Mouse (Mus musculus) lung, embryonic 14.5 days (tissue): Measurements from ENCODE around the gene Rere. TPM values are rescaled to one million over a fixed set of nuclear protein-coding genes. Genes with fewer than 3 reads are reported as not detected.
"Not testable (repeated sequence)": the region's sequence is repeated elsewhere in the genome, so short reads cannot be mapped to it uniquely, and the experiment has no call there.

ENCODE experiments used
- ATAC-seq: fragments of 200-750 bp; cut with Nextera tagmentation; 2 replicates; pipeline ENCODE4 v1.8.0; 2017; ENCODE audit warnings: mild to moderate bottlenecking, moderate TSS enrichment, moderate library complexity; ENCODE audit not compliant: insufficient read depth
- DNase-seq: peaks from one replicate; pipeline ENCODE4 v3.0.0-alpha.2; 2015
- H3K27ac ChIP-seq: fragments of 300-500 bp; sonication (generic); 2 replicates; pipeline ENCODE4 v1.5.1; 2014; ENCODE audit warnings: low read depth, mild to moderate bottlenecking, moderate library complexity
- H3K27me3 ChIP-seq: fragments of 300-500 bp; sonication (generic); 2 replicates; pipeline ENCODE4 v1.6.1; 2014; ENCODE audit warnings: low read length, control low read depth; ENCODE audit not compliant: insufficient read depth
- H3K36me3 ChIP-seq: fragments of 300-500 bp; sonication (generic); 2 replicates; pipeline ENCODE4 v1.6.1; 2014; ENCODE audit warnings: control low read depth; ENCODE audit not compliant: insufficient read depth
- H3K4me1 ChIP-seq: fragments of 300-500 bp; sonication (generic); 2 replicates; pipeline ENCODE4 v1.6.1; 2014; ENCODE audit warnings: antibody characterized with exemption, control low read depth; ENCODE audit not compliant: insufficient read depth
- H3K4me2 ChIP-seq: fragments of 300-500 bp; sonication (generic); 2 replicates; pipeline ENCODE4 v1.6.1; 2014; ENCODE audit warnings: mild to moderate bottlenecking
- H3K4me3 ChIP-seq: fragments of 300-500 bp; sonication (generic); 2 replicates; pipeline ENCODE4 v1.5.1; 2014; ENCODE audit warnings: low read depth, low read length
- H3K9ac ChIP-seq: fragments of 300-500 bp; sonication (generic); 2 replicates; pipeline ENCODE4 v1.6.1; 2014
- H3K9me3 ChIP-seq: fragments of 300-500 bp; sonication (generic); 2 replicates; pipeline ENCODE4 v1.6.1; 2016; ENCODE audit warnings: low read depth, low read length, control low read depth
- CTCF ChIP-seq: IDR thresholded peaks from 2 replicates; pipeline ENCODE4 v1.5.1; 2016; ENCODE audit warnings: antibody characterized with exemption, low read depth
- WGBS: fragments of 180-500 bp; shearing (Covaris S2); extraction: QIAGEN DNeasy Blood & Tissue Kit; methylation state at CpG from one replicate; pipeline ENCODE4 v1.1.7; 2014; 5-methylcytosine and 5-hydroxymethylcytosine counted together
- polyA plus RNA-seq: library from polyadenylated mRNA; unstranded; fragments of >200 nt; fragmentation: Nextera tagmentation; extraction: Ambion mirVana; gene quantifications from 2 replicates; pipeline ENCODE4 v1.2.1, GENCODE M21; 2014

Gene Rere
- polyA plus RNA-seq, 1 experiment from 2014 or later, result 41.5 TPM

DNA sequence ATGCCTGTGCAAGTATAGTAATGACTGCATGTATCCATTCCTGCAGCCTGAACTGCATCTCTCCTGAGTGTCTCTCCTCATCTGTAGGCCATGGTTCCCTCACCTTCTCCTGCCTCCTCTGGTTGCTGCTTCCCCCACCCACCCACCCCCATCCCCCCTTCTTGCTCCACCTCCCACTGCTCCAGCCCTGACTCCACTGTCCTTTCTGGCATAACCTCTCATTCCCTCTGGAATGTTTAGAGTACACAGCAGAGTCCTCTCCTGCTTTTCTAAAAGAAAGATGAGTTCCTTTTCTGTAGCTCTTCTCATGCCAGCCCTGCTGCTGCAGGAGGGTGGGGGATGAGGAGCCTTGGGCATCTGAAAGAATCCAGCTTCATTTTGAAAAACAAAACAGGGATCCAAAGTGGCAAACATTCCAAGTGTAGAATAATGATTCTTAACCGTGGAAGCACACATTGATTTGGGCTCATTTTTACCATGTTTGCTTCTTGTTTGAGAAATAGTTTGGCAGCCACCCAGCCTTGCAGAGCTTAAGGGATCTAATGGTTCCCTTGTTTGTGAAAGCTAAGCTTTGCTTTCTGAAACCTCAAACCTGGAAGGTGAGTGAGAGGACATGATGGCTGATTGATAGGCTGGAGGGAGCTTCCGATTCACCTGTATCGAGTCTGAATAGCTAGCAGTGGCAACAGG is 255.5 kb downstream of the Rere start:
- no peaks in the 10 kb centered on the region for H3K4me1 ChIP-seq
- peaks cover 30% of the 10 kb centered on the region for H3K36me3 ChIP-seq
- H3K9ac ChIP-seq, result no peak overlapping the region
- H3K27me3 ChIP-seq, result no peaks in the 10 kb centered on the region
- H3K4me2 ChIP-seq, result no peak overlapping the region
- 58% methylated on average over 3 of the region's 3 CpGs for WGBS
- TF ChIP-seq CTCF, result no peak
- peak overlapping the region; percentile 63; the same call in 1 of the 2 replicates for H3K27ac ChIP-seq
- no peak for ATAC-seq
- peak; percentile 59 for DNase-seq
- no peak overlapping the region for H3K4me3 ChIP-seq
- no peaks in the 10 kb centered on the region for H3K9me3 ChIP-seq

GRCm38 (mm10) chr4:150539846-150540245 is 258.4 kb downstream of the Rere start:
- Histone ChIP-seq H3K27ac (no peak overlapping the region), H3K9ac (no peak overlapping the region), H3K4me1 (no peaks in the 10 kb centered on the region), H3K4me3 (no peak overlapping the region), H3K27me3 (no peaks in the 10 kb centered on the region), H3K36me3 (peaks cover 27% of the 10 kb centered on the region), H3K4me2 (no peak overlapping the region), H3K9me3 (no peaks in the 10 kb centered on the region)
- 92% methylated on average over 1 of the region's 1 CpGs for WGBS
- DNase-seq, result no peak
- TF ChIP-seq CTCF, result no peak
- no peak for ATAC-seq

DNA sequence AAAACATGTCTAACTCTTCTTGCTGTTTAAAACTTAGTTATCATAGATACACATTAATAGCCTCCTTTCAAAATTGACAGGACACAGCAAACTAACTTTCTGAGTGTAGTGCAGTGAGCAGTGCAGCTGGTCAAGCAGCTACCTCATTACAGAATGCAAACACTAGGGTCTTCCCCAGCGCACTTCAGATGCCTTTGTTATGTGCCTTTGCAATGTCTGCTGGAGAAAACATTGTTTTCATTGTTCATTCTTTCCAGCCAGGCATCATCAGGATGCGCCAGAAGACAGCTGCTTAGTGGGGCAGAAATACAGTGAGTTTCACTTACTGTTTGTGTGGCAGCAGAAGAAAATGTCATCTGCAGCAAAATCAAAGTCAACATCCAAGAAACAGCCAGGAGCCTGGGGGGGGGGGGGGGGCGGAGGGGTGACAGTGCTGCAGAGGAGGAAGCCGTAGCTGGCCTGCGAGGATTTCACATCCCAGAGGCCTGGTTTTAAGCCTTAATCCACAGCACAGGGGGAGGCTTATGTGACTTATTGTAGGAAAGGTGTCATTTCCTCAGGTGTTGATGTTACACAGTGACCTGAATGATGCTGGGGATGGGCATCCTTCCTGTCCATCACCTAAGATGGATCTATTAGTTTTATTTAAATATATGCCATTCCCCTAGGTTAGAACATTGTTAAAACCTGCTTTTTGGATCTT is 259.1 kb downstream of the Rere start:
- DNase-seq, result no peak

GRCm38 (mm10) chr4:150544231-150544630 is 262.8 kb downstream of the Rere start:
- Histone ChIP-seq H3K36me3 (peaks cover 8% of the 10 kb centered on the region; the same call in 1 of the 2 replicates), H3K9me3 (no peaks in the 10 kb centered on the region), H3K4me3 (no peak overlapping the region), H3K27ac (no peak overlapping the region), H3K4me2 (no peak overlapping the region), H3K4me1 (no peaks in the 10 kb centered on the region), H3K9ac (no peak overlapping the region), H3K27me3 (no peaks in the 10 kb centered on the region)
- WGBS, result 73% methylated on average over 7 of the region's 7 CpGs
- ATAC-seq (no peak), DNase-seq (no peak)
- no peak for TF ChIP-seq CTCF

More for the DNA sequence above, 259.1 kb downstream of the Rere start:
- H3K4me3 ChIP-seq, result no peak overlapping the region
- no peaks in the 10 kb centered on the region for H3K9me3 ChIP-seq
- no peak overlapping the region for H3K9ac ChIP-seq
- no peak overlapping the region for H3K4me2 ChIP-seq
- WGBS, result 40% methylated on average over 5 of the region's 5 CpGs
- TF ChIP-seq CTCF, result no peak
- H3K4me1 ChIP-seq, result no peaks in the 10 kb centered on the region
- ATAC-seq, result no peak
- H3K27ac ChIP-seq, result no peak overlapping the region
- H3K36me3 ChIP-seq, result peaks cover 20% of the 10 kb centered on the region; the same call in 1 of the 2 replicates
- no peaks in the 10 kb centered on the region for H3K27me3 ChIP-seq

DNA sequence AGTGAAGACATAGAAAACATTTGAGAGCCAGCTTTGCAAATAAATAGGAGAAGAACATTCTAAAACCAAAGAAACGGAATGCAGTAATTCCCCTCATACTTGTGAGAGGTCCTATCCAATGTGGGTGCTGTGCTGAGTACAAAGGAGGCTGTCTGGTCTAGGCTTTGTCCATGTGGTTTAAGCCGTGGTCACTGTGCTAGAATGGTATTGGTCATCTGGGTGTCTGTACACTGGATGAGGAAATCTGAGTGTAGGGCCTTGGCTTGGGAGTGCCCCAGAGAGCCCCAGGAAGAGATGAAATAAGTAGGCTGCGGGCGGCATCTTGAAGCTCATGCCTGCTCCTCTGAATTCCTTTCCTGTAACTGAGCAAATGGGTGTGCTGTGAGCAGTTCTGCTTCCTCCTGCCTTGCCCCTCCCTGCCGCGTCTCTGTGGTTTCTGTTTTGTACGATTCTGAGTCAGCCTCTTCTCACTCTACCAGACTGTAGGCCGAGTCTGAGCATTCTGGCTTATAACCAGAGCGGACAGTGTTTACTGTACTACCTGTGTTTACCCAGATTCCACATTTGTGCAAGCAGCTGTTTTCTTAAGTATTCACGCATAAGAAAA is 263.3 kb downstream of the Rere start:
- Histone ChIP-seq H3K36me3 (peaks cover 7% of the 10 kb centered on the region; the same call in 1 of the 2 replicates), H3K27ac (no peak overlapping the region), H3K4me1 (peaks cover 1% of the 10 kb centered on the region), H3K9ac (no peak overlapping the region), H3K4me3 (no peak overlapping the region), H3K27me3 (no peaks in the 10 kb centered on the region), H3K9me3 (no peaks in the 10 kb centered on the region), H3K4me2 (no peak overlapping the region)
- ATAC-seq (0 out of 2 replicates have a peak, but pooled peaks have one; percentile 28), DNase-seq (peak; percentile 29)
- 73% methylated on average over 10 of the region's 10 CpGs for WGBS
- TF ChIP-seq CTCF, result no peak

DNA sequence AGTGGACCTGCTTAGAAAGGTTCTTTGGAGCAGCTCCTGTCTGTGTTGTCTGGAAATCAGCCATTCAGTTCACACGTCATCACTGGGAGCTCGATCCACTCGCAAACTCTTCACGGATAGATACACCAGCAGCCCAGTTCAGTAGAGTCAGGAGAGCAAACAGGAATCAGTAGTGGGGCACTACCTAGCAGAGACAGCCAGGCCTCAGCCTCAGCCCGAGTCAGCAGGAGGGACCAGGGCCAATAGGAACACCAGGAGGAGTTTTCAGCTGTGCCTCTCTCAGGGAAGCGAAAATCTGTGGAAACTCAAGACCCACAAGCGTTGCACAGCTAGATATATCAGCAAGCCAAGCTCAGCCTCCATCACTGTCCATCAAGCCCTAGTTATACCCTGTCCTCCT is 264.3 kb downstream of the Rere start:
- Histone ChIP-seq H3K36me3 (peaks cover 7% of the 10 kb centered on the region; the same call in 1 of the 2 replicates), H3K4me3 (no peak overlapping the region), H3K27ac (no peak overlapping the region), H3K9ac (no peak overlapping the region), H3K9me3 (no peaks in the 10 kb centered on the region), H3K4me2 (no peak overlapping the region), H3K4me1 (peaks cover 8% of the 10 kb centered on the region), H3K27me3 (no peaks in the 10 kb centered on the region)
- no peak for TF ChIP-seq CTCF
- WGBS, result 81% methylated on average over 7 of the region's 7 CpGs
- no peak for ATAC-seq
- DNase-seq, result no peak

DNA sequence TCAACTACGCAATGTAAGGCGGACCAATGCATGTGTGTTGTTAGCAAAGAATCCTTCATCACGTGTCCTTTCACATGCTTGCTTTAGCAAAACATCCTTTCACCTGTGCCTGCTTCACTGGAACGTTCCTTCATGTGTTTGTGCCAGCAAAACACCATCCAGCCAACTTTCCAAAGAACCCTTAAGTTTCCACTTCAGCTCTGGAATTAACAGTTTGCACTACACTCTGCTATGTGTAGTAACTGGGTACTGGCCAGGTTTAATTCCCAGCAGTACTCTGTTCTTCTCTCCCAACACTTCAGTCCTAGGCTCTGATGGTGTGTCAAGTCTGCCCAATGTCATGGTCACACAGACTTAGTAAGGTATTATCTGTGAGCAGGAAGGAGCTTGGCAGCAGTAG is 264.9 kb downstream of the Rere start:
- H3K27me3 ChIP-seq, result not testable (repeated sequence)

More for the DNA sequence above, 264.9 kb downstream of the Rere start:
- not testable (repeated sequence) for H3K36me3 ChIP-seq, H3K4me2 ChIP-seq, H3K9ac ChIP-seq, H3K4me3 ChIP-seq, ATAC-seq, DNase-seq, H3K27ac ChIP-seq, H3K9me3 ChIP-seq
- 87% methylated on average over 4 of the region's 4 CpGs for WGBS
- H3K4me1 ChIP-seq, result peaks cover 10% of the 10 kb centered on the region
